In genomic region chr7:19562643-19563410, GRCm38 (mm10) we compare ENCODE assay signal across 8 mouse cellular contexts. TPM values are rescaled to one million over a fixed set of nuclear protein-coding genes. Genes with fewer than 3 reads are reported as not detected.
A peak's percentile ranks its signal among the peaks of the same experiment; 100 is the strongest.
DNase-seq lines count a peak whose midpoint lies in the region; ATAC-seq and TF ChIP-seq lines count a peak whose summit lies in the region.

Ppp1r37 (minus strand) TSS chr7:19563076.

- TF ChIP-seq POLR2A in ES-Bruce4 (IDR thresholded peaks at IDR 0.05; ENCODE audit: insufficient read depth, low read length), result no peak
- no peak for TF ChIP-seq POLR2A in small intestine, adult 2 months (IDR thresholded peaks at IDR 0.05; ENCODE audit: low read depth, low read length)

- peak; percentile 65 for DNase-seq in 3T3-L1 (ENCODE audit: low read depth, low spot score)
- DNase-seq in embryonic facial prominence, embryonic 11.5 days (ENCODE audit: low spot score), result peak; percentile 62
- no peak for DNase-seq in heart, embryonic 10.5 days (ENCODE audit: low spot score)
- DNase-seq in urinary bladder, postnatal 14 days (ENCODE audit: low spot score), result no peak

- H3K9ac ChIP-seq in ES-Bruce4 (ENCODE audit: low read depth, poor library complexity, severe bottlenecking), result peak within 1 kb of the TSS; percentile 74
- peak within 1 kb of the TSS; percentile 94 for H3K9ac ChIP-seq in embryonic facial prominence, embryonic 11.5 days (replicated peaks; ENCODE audit: low read length)
- peak within 1 kb of the TSS; percentile 88 for H3K9ac ChIP-seq in kidney, embryonic 15.5 days
- peak within 1 kb of the TSS; percentile 96 for H3K9ac ChIP-seq in liver, embryonic 15.5 days

- peaks cover 4% of the 10 kb centered on the region for H3K4me1 ChIP-seq in ES-Bruce4 (ENCODE audit: control insufficient read depth, insufficient read depth, low read length)
- H3K4me1 ChIP-seq in embryonic facial prominence, embryonic 11.5 days (ENCODE audit: control insufficient read depth, insufficient read depth, low read length), result peaks cover 12% of the 10 kb centered on the region
- H3K4me1 ChIP-seq in heart, embryonic 10.5 days, result peaks cover 44% of the 10 kb centered on the region
- peaks cover 47% of the 10 kb centered on the region for H3K4me1 ChIP-seq in kidney, embryonic 15.5 days
- peaks cover 76% of the 10 kb centered on the region for H3K4me1 ChIP-seq in liver, embryonic 15.5 days (replicated peaks)
- peaks cover 29% of the 10 kb centered on the region for H3K4me1 ChIP-seq in small intestine, adult 2 months (ENCODE audit: control insufficient read depth, insufficient read depth, insufficient read length, low read length)

- no peak within 1 kb of the TSS for H3K27ac ChIP-seq in ES-Bruce4 (ENCODE audit: insufficient read depth, low read length)
- peak within 1 kb of the TSS; percentile 78 for H3K27ac ChIP-seq in embryonic facial prominence, embryonic 11.5 days (replicated peaks; ENCODE audit: low read depth, low read length)
- peak within 1 kb of the TSS; percentile 92 for H3K27ac ChIP-seq in heart, embryonic 10.5 days
- H3K27ac ChIP-seq in kidney, embryonic 15.5 days, result peak within 1 kb of the TSS; percentile 95
- H3K27ac ChIP-seq in liver, embryonic 15.5 days (replicated peaks), result peak within 1 kb of the TSS; percentile 94
- peak within 1 kb of the TSS; percentile 95 for H3K27ac ChIP-seq in small intestine, adult 2 months (ENCODE audit: insufficient read depth, low read depth, low read length)

- TF ChIP-seq EP300 in ES-Bruce4 (IDR thresholded peaks at IDR 0.05; ENCODE audit: insufficient read depth, low read depth, low read length), result no peak

- no peak; the same call in 1 of the 2 replicates for ATAC-seq in embryonic facial prominence, embryonic 11.5 days (replicated peaks; ENCODE audit: insufficient number of reproducible peaks, low FRiP score, low TSS enrichment, low read depth)
- ATAC-seq in kidney, embryonic 15.5 days (replicated peaks; ENCODE audit: low FRiP score), result no peak; the same call in 1 of the 2 replicates
- no peak for ATAC-seq in liver, embryonic 15.5 days (ENCODE audit: insufficient read depth)

- 4% methylated on average over 19 of the region's 19 CpGs for WGBS in embryonic facial prominence, embryonic 11.5 days
- WGBS in heart, embryonic 10.5 days, result 2% methylated on average over 19 of the region's 19 CpGs
- 2% methylated on average over 19 of the region's 19 CpGs for WGBS in kidney, embryonic 15.5 days
- 6% methylated on average over 19 of the region's 19 CpGs for WGBS in liver, embryonic 15.5 days (ENCODE audit: insufficient replicate concordance)
- WGBS in small intestine, adult 2 months, result 2% methylated on average over 19 of the region's 19 CpGs

- H3K36me3 ChIP-seq in ES-Bruce4 (ENCODE audit: control insufficient read depth, insufficient read depth, low read length, poor library complexity, severe bottlenecking), result peaks cover 5% of the 10 kb centered on the region; the same call in 1 of the 2 replicates
- H3K36me3 ChIP-seq in embryonic facial prominence, embryonic 11.5 days (replicated peaks; ENCODE audit: control insufficient read depth, insufficient read depth, low read depth, low read length), result peaks cover 8% of the 10 kb centered on the region
- H3K36me3 ChIP-seq in heart, embryonic 10.5 days, result peaks cover 33% of the 10 kb centered on the region
- H3K36me3 ChIP-seq in kidney, embryonic 15.5 days, result peaks cover 38% of the 10 kb centered on the region
- H3K36me3 ChIP-seq in liver, embryonic 15.5 days (replicated peaks), result peaks cover 41% of the 10 kb centered on the region
- H3K36me3 ChIP-seq in small intestine, adult 2 months (ENCODE audit: control insufficient read depth, insufficient read depth, low read length), result peaks cover 12% of the 10 kb centered on the region

- no peak for TF ChIP-seq CTCF in ES-Bruce4 (IDR thresholded peaks at IDR 0.05; ENCODE audit: low read depth, low read length)
- peak; percentile 16; the same call in 1 of the 2 replicates for TF ChIP-seq CTCF in small intestine, adult 2 months (IDR thresholded peaks at IDR 0.05; ENCODE audit: extremely low read depth, insufficient read length, insufficient replicate concordance, low read depth, low read length)

- H3K9me3 ChIP-seq in ES-Bruce4 (replicated peaks; ENCODE audit: control insufficient read depth, insufficient read depth, low read length, poor library complexity, severe bottlenecking), result no peaks in the 10 kb centered on the region
- H3K9me3 ChIP-seq in embryonic facial prominence, embryonic 11.5 days (replicated peaks; ENCODE audit: control insufficient read depth, low read length), result no peaks in the 10 kb centered on the region
- no peaks in the 10 kb centered on the region for H3K9me3 ChIP-seq in heart, embryonic 10.5 days
- no peaks in the 10 kb centered on the region for H3K9me3 ChIP-seq in kidney, embryonic 15.5 days (replicated peaks)
- H3K9me3 ChIP-seq in liver, embryonic 15.5 days (replicated peaks), result no peaks in the 10 kb centered on the region

- peak within 1 kb of the TSS; percentile 79 for H3K4me3 ChIP-seq in ES-Bruce4 (ENCODE audit: low read depth, low read length)
- peak within 1 kb of the TSS; percentile 96 for H3K4me3 ChIP-seq in embryonic facial prominence, embryonic 11.5 days (ENCODE audit: low read depth, low read length)
- peak within 1 kb of the TSS; percentile 100 for H3K4me3 ChIP-seq in heart, embryonic 10.5 days
- peak within 1 kb of the TSS; percentile 94 for H3K4me3 ChIP-seq in kidney, embryonic 15.5 days (replicated peaks)
- H3K4me3 ChIP-seq in liver, embryonic 15.5 days (replicated peaks), result peak within 1 kb of the TSS; percentile 94
- H3K4me3 ChIP-seq in small intestine, adult 2 months (ENCODE audit: low read depth, low read length), result peak within 1 kb of the TSS; percentile 91

- no peaks in the 10 kb centered on the region for H3K27me3 ChIP-seq in ES-Bruce4 (ENCODE audit: control insufficient read depth, insufficient read depth, low read length, poor library complexity, severe bottlenecking)
- H3K27me3 ChIP-seq in embryonic facial prominence, embryonic 11.5 days (ENCODE audit: control insufficient read depth, insufficient read depth, low read length), result no peaks in the 10 kb centered on the region
- no peaks in the 10 kb centered on the region for H3K27me3 ChIP-seq in heart, embryonic 10.5 days (ENCODE audit: insufficient read depth, poor library complexity, severe bottlenecking)
- no peaks in the 10 kb centered on the region for H3K27me3 ChIP-seq in kidney, embryonic 15.5 days
- no peaks in the 10 kb centered on the region for H3K27me3 ChIP-seq in liver, embryonic 15.5 days
- H3K27me3 ChIP-seq in small intestine, adult 2 months (ENCODE audit: control insufficient read depth, insufficient read depth, low read length), result no peaks in the 10 kb centered on the region

- H3K4me2 ChIP-seq in embryonic facial prominence, embryonic 11.5 days (ENCODE audit: low read depth, low read length), result peak within 1 kb of the TSS; percentile 87
- H3K4me2 ChIP-seq in kidney, embryonic 15.5 days, result peak within 1 kb of the TSS; percentile 81
- peak within 1 kb of the TSS; percentile 90 for H3K4me2 ChIP-seq in liver, embryonic 15.5 days

RNA-seq across cellular contexts. Expression of gene Ppp1r37, which starts in this region (rescaled TPM):
- polyA plus RNA-seq in ES-Bruce4 (2011; ENCODE audit: insufficient read depth, insufficient read length, low read depth, missing spikeins), result 16.1 and 19.1 TPM in 2 replicates
- 3.6 and 3.7 TPM in 2 replicates for polyA plus RNA-seq in embryonic facial prominence, embryonic 11.5 days (2014; fragmentation: Nextera tagmentation; extraction: Ambion mirVana)
- 17.9 and 30.0 TPM in 2 replicates for polyA plus RNA-seq in heart, embryonic 10.5 days (2016; fragmentation: Nextera tagmentation; extraction: Ambion mirVana)
- polyA plus RNA-seq in kidney, embryonic 15.5 days (2015; fragmentation: Nextera tagmentation; extraction: Ambion mirVana), result 21.3 and 24.4 TPM in 2 replicates
- 10.2 and 15.7 TPM in 2 replicates for polyA plus RNA-seq in liver, embryonic 15.5 days (2015; fragmentation: Nextera tagmentation; extraction: Ambion mirVana)
- 57.9 and 115 TPM in 2 replicates for polyA plus RNA-seq in small intestine, adult 2 months (2012; rRNA removed)

Comparison
In these comparisons a context has a peak if more than half of its experiments do, and no peak if none do; other contexts are left out.
1. DNase-seq: peak in 3T3-L1 (single experiment) and embryonic facial prominence, embryonic 11.5 days (single experiment); none in heart, embryonic 10.5 days (single experiment) and urinary bladder, postnatal 14 days (single experiment).
2. Peak in every context shown above with its lines, with median percentiles within 50 percentile points of each other: H3K4me3 ChIP-seq, H3K9ac ChIP-seq and H3K4me2 ChIP-seq.